Mouse (Mus musculus) ES-Bruce4 (cell line): ENCODE data around the gene Spsb1. TPM values are rescaled to one million over a fixed set of nuclear protein-coding genes. Genes with fewer than 3 reads are reported as not detected.

ENCODE experiments used
- H3K27ac ChIP-seq: 2 replicates; pipeline ENCODE4 v1.5.1; 2012; ENCODE audit warnings: low read length, inconsistent platforms; ENCODE audit not compliant: insufficient read depth
- H3K27me3 ChIP-seq: 2 replicates; pipeline ENCODE4 v1.6.1; 2012; ENCODE audit warnings: mild to moderate bottlenecking, low read length, inconsistent platforms; ENCODE audit not compliant: control insufficient read depth, poor library complexity, insufficient read depth, severe bottlenecking
- H3K36me3 ChIP-seq: 2 replicates; pipeline ENCODE4 v1.6.1; 2012; ENCODE audit warnings: inconsistent platforms, mild to moderate bottlenecking, low read length, moderate library complexity; ENCODE audit not compliant: control insufficient read depth, poor library complexity, insufficient read depth, severe bottlenecking
- H3K4me1 ChIP-seq: one replicate; pipeline ENCODE4 v1.8.1; 2011; ENCODE audit warnings: low read length; ENCODE audit not compliant: control insufficient read depth, insufficient read depth
- H3K4me3 ChIP-seq: 2 replicates; pipeline ENCODE4 v1.5.1; 2011; ENCODE audit warnings: low read depth, mild to moderate bottlenecking, low read length
- H3K9ac ChIP-seq: 2 replicates; pipeline ENCODE4 v1.6.1; 2012; ENCODE audit warnings: low read depth, mild to moderate bottlenecking, inconsistent platforms; ENCODE audit not compliant: poor library complexity, severe bottlenecking
- H3K9me3 ChIP-seq: replicated peaks from 2 replicates; pipeline ENCODE4 v1.6.1; 2012; ENCODE audit warnings: mild to moderate bottlenecking, low read length, inconsistent platforms; ENCODE audit not compliant: control insufficient read depth, poor library complexity, insufficient read depth, severe bottlenecking
- CTCF ChIP-seq: IDR thresholded peaks from one replicate; pipeline ENCODE4 v1.8.1; 2011; ENCODE audit warnings: low read depth, low read length
- EP300 ChIP-seq: IDR thresholded peaks from 2 replicates; pipeline ENCODE4 v1.6.1; 2011; ENCODE audit warnings: low read depth, low read length; ENCODE audit not compliant: insufficient read depth
- POLR2A ChIP-seq: IDR thresholded peaks from one replicate; pipeline ENCODE4 v1.8.1; 2011; ENCODE audit warnings: low read length; ENCODE audit not compliant: insufficient read depth
- polyA plus RNA-seq: library from polyadenylated mRNA; stranded (reverse); fragments of >200 nt; gene quantifications from 2 replicates; pipeline ENCODE4 v1.2.4, GENCODE M21; 2011; ENCODE audit warnings: low read depth; ENCODE audit not compliant: missing spikeins, insufficient read depth, insufficient read length

The Spsb1 gene
- polyA plus RNA-seq, 1 experiment, result 28.1 TPM

GRCm38 (mm10) chr4:149999931-150000555 lies 45.2 kb upstream of the Spsb1 start:
- Histone ChIP-seq H3K27me3 (no peaks in the 10 kb centered on the region), H3K27ac (no peak overlapping the region), H3K36me3 (no peaks in the 10 kb centered on the region), H3K9ac (no peak overlapping the region), H3K4me3 (no peak overlapping the region), H3K4me1 (peaks cover 13% of the 10 kb centered on the region), H3K9me3 (no peaks in the 10 kb centered on the region)
- no peak for TF ChIP-seq POLR2A
- no peak for TF ChIP-seq EP300
- no peak for TF ChIP-seq CTCF

GRCm38 (mm10) chr4:149999510-149999900 lies 44.7 kb upstream of the Spsb1 start:
- no peaks in the 10 kb centered on the region for H3K9me3 ChIP-seq

GRCm38 (mm10) chr4:149998786-149999509 lies 44.1 kb upstream of the Spsb1 start:
- no peak for TF ChIP-seq EP300
- TF ChIP-seq CTCF, result no peak
- TF ChIP-seq POLR2A, result no peak
- H3K27ac ChIP-seq, result no peak overlapping the region
- no peaks in the 10 kb centered on the region for H3K9me3 ChIP-seq
- H3K9ac ChIP-seq, result no peak overlapping the region
- no peaks in the 10 kb centered on the region for H3K36me3 ChIP-seq
- no peak overlapping the region for H3K4me3 ChIP-seq
- H3K27me3 ChIP-seq, result no peaks in the 10 kb centered on the region
- peaks cover 12% of the 10 kb centered on the region for H3K4me1 ChIP-seq

More at GRCm38 (mm10) chr4:149999510-149999900, 44.7 kb upstream of the Spsb1 start:
- H3K27me3 ChIP-seq, result no peaks in the 10 kb centered on the region
- no peak overlapping the region for H3K9ac ChIP-seq
- H3K4me3 ChIP-seq, result no peak overlapping the region
- TF ChIP-seq POLR2A, result no peak
- TF ChIP-seq EP300, result no peak
- no peak for TF ChIP-seq CTCF
- peaks cover 12% of the 10 kb centered on the region for H3K4me1 ChIP-seq
- no peak overlapping the region for H3K27ac ChIP-seq
- no peaks in the 10 kb centered on the region for H3K36me3 ChIP-seq

GRCm38 (mm10) chr4:149997999-149998398 lies 43.2 kb upstream of the Spsb1 start:
- TF ChIP-seq EP300 (no peak), POLR2A (no peak), CTCF (no peak)
- no peaks in the 10 kb centered on the region for H3K36me3 ChIP-seq
- H3K4me3 ChIP-seq, result no peak overlapping the region
- H3K9ac ChIP-seq, result no peak overlapping the region
- no peaks in the 10 kb centered on the region for H3K27me3 ChIP-seq
- no peaks in the 10 kb centered on the region for H3K9me3 ChIP-seq
- H3K4me1 ChIP-seq, result peaks cover 12% of the 10 kb centered on the region
- H3K27ac ChIP-seq, result no peak overlapping the region

GRCm38 (mm10) chr4:149996440-149996839 lies 41.6 kb upstream of the Spsb1 start:
- Histone ChIP-seq H3K36me3 (no peaks in the 10 kb centered on the region), H3K27ac (no peak overlapping the region), H3K9me3 (no peaks in the 10 kb centered on the region), H3K27me3 (no peaks in the 10 kb centered on the region), H3K4me1 (peaks cover 10% of the 10 kb centered on the region), H3K4me3 (no peak overlapping the region), H3K9ac (no peak overlapping the region)
- TF ChIP-seq CTCF (no peak), POLR2A (no peak), EP300 (no peak)

- Histone ChIP-seq H3K9ac (no peak overlapping the region), H3K9me3 (no peaks in the 10 kb centered on the region), H3K27me3 (no peaks in the 10 kb centered on the region), H3K27ac (no peak overlapping the region), H3K4me1 (peaks cover 9% of the 10 kb centered on the region), H3K36me3 (no peaks in the 10 kb centered on the region), H3K4me3 (no peak overlapping the region)
- no peak for TF ChIP-seq EP300
- TF ChIP-seq POLR2A, result no peak
- TF ChIP-seq CTCF, result no peak
Measured at GRCm38 (mm10) chr4:149995911-149996310, 41.1 kb upstream of the Spsb1 start.
